Mouse (Mus musculus) heart, postnatal 10 days (tissue): Measurements from ENCODE around the gene Pigx. TPM values are rescaled to one million over a fixed set of nuclear protein-coding genes. Genes with fewer than 3 reads are reported as not detected.
A peak's percentile ranks its signal among the peaks of the same experiment; 100 is the strongest.

Source experiments
- DNase-seq, 2 experiments: peaks; one replicate each; pipeline ENCODE4 v3.0.0; 2021
- intact Hi-C: fragments of 180-260 bp; cut with DNase I; formaldehyde crosslinking; loops from one replicate; pipeline ENCODE4 v1.15.1; 2025
- total RNA-seq, 2 experiments: library from RNA; stranded (reverse); gene quantifications; 2 replicates each; pipeline ENCODE4 v1.2.3; 2021

Pigx gene
- total RNA-seq, 2 experiments from 2014 or later = 23.9 to 26.6 TPM

GRCm38 (mm10) chr16:32063900-32064299 lies 35.6 kb downstream of the Pigx start:
- intact Hi-C loops = no loop called here
- DNase-seq = no peak

- intact Hi-C loops = no loop called here
- DNase-seq = no peak
Observed at GRCm38 (mm10) chr16:32062226-32062625, 37.3 kb downstream of the Pigx start.

- intact Hi-C loops = no loop called here
- DNase-seq = peak in 1 of 2 experiments; percentile 16
Observed at GRCm38 (mm10) chr16:32059840-32060523, 39.6 kb downstream of the Pigx start.

GRCm38 (mm10) chr16:32058817-32059216 lies 40.7 kb downstream of the Pigx start:
- no peak for DNase-seq
- intact Hi-C loops = no loop called here

- no peak for DNase-seq
- intact Hi-C loops = no loop called here
Observed at GRCm38 (mm10) chr16:32042367-32042766, 57.2 kb downstream of the Pigx start.

Other genes starting within 250 kb of the Pigx start
- under 1 TPM in 1 of 2 experiments, not detected in 1; 0.05 TPM for gene Meltf, start 220.9 kb downstream of the Pigx start, total RNA-seq
- 1 to 10 TPM; 1.7 to 2.0 TPM for gene Pigz, start 165.9 kb downstream of the Pigx start, total RNA-seq
- gene 0610012G03Rik, start 151.2 kb downstream of the Pigx start, total RNA-seq = 10 to 100 TPM; 73.1 to 74.1 TPM
- 10 to 100 TPM; 22.4 to 29.3 TPM for gene Ncbp2, start 151.2 kb downstream of the Pigx start, total RNA-seq
- gene Senp5, start 96.5 kb downstream of the Pigx start, total RNA-seq = 10 to 100 TPM; 18.1 to 18.4 TPM
- 10 to 100 TPM; 42.4 to 42.5 TPM for gene Pak2, start 20.4 kb downstream of the Pigx start, total RNA-seq
- 10 to 100 TPM in 1 of 2 experiments, 1 to 10 TPM in 1; 9.6 to 10.6 TPM for gene Cep19, start 60 bp upstream of the Pigx start, total RNA-seq
- 1 to 10 TPM; 5.7 to 6.8 TPM for gene Nrros, start 65.9 kb upstream of the Pigx start, total RNA-seq
- gene Bex6, start 80.1 kb upstream of the Pigx start, total RNA-seq = not detected
- gene Fbxo45, start 147.4 kb upstream of the Pigx start, total RNA-seq = 10 to 100 TPM; 15.5 to 16.3 TPM
- gene Wdr53, start 147.5 kb upstream of the Pigx start, total RNA-seq = 1 to 10 TPM; 6.8 to 6.9 TPM
- gene Smco1, start 171.7 kb upstream of the Pigx start, total RNA-seq = 1 to 10 TPM; 7.9 to 9.6 TPM
- 10 to 100 TPM; 16.1 to 18.5 TPM for gene Rnf168, start 177.7 kb upstream of the Pigx start, total RNA-seq
- gene Ubxn7, start 232.5 kb upstream of the Pigx start, total RNA-seq = 10 to 100 TPM; 34.0 to 35.4 TPM